Mouse (Mus musculus): ENCODE results near the gene Pom121l2. TPM values are rescaled to one million over a fixed set of nuclear protein-coding genes. Genes with fewer than 3 reads are reported as not detected.

Pom121l2 gene
- total RNA-seq, 1 experiment from 2014 or later, result not detected

DNA sequence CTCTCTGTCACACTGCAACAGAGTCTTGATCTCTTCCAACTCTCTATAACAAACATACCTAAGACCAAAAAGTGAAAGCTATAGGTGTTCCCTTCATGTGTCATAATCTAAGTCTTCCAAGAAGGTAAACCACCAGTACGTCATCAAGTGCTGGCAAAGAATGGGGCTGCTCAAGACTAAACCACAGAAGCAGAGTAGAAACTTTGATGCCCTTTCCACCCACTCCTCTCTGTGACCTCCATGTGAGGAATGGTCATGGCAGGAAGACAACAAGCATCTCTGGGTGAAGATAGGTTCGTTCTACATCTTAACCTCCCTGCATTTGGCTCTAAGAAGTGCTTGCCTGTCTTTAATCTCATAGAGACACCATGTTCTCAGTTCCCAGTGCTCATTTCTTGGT is 3.5 kb downstream of the Pom121l2 start:
- ATAC-seq (ENCODE audit: extremely low read depth, insufficient number of reproducible peaks, low FRiP score, poor library complexity, severe bottlenecking), result no peak

DNA sequence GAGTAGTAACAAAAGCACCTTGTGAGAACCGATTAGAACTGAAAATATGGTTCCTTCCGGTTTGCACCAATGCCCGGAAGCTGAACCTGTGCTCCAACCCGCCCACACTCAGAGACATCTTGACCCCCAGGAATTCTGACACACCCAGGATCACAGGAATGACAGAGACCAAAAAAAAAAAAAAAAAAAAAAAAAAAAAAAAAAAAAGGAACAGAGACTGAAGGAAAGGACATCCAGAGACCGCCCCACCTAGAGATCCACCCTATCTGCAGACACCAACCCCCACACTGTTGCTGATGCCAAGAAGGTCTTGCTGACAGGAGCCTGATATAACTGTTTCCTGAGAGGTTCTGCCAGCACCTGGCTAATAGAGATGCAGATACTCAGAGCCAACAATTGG is 11.6 kb downstream of the Pom121l2 start:
- no peak for ATAC-seq (ENCODE audit: extremely low read depth, insufficient number of reproducible peaks, low FRiP score, poor library complexity, severe bottlenecking)

DNA sequence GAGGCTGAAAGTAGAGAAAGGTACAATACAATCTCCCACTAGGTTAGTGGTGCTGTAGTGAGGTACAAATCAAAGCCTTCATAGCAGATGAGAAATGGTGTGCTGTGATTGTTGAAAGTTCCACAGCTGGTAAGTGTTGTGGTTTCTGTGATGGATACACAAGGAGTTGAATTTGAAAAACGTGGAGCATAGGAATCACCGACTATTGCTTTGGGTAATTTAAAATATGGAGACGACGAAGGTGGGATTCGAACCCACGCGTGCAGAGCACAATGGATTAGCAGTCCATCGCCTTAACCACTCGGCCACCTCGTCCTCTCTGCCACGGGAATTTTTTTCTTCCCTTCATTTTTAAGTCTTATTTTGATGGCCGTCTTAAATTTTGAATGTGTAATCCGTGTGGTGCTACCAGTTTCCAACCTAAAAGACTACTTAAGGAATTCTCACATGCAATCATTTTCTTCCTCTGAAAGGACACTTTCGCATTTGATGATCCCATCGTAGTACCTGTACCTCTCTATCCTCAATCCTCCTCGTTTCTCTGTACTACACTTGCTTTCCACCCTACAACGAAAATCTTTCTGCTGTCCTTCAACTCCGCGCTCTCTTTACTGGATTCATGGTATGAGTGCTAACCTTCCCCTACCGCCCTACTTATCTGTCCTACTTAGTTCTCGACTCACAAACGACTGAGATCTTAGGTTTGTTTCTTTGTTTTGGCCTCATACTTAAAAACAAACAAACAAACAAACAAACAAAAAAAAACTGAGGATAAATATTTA is 13.2 kb downstream of the Pom121l2 start:
- no peak for ATAC-seq (ENCODE audit: extremely low read depth, insufficient number of reproducible peaks, low FRiP score, poor library complexity, severe bottlenecking)

DNA sequence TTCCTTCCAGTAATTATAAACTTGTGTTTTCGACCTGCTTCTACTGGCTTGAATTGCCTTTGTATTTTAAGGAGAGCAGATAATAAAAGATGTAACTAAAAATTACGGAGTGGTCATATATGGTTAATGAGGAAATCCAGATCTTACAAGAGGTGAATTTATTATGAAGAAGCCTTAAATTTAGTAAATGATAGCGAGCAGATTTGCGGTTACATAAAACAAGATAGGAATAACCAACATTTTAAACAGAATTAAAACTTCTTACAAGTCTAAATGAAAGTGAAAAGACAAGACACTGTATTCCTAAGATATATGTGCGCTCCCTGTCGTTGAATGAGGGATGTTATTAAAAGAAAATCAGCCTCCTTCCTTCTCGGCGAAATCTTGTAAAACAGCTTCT is 13.9 kb downstream of the Pom121l2 start:
- no peak for ATAC-seq (ENCODE audit: extremely low read depth, insufficient number of reproducible peaks, low FRiP score, poor library complexity, severe bottlenecking)

DNA sequence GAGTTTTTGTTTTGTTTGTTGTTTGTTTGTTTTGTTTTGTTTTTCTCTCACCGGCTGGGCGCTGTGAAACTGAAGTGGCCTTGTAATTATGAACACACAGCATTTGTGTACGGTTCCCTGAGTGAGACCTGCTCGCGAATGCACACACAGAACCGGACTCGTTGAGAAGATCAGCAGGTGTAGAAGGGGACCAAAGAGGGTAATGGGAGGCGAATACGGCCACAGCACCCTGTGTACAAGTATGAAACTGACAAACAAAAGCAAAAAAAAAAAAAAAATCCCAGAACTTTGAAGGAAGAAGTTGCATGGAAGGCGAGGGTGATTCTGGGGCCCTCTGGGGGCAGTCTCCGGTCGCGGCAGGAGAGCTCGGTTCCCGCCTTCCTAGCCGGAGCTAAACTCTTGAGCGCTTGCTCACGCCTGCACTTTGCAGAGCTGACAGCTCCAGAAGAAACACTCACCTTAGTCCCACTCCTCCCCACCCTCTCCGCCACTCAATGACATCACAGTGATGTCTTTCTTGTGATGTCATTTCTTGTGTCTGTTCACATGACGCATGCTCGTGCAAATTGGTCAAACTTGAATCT is 14.4 kb downstream of the Pom121l2 start:
- ATAC-seq (ENCODE audit: extremely low read depth, insufficient number of reproducible peaks, low FRiP score, poor library complexity, severe bottlenecking), result peak; percentile 58; the same call in 1 of the 2 replicates

DNA sequence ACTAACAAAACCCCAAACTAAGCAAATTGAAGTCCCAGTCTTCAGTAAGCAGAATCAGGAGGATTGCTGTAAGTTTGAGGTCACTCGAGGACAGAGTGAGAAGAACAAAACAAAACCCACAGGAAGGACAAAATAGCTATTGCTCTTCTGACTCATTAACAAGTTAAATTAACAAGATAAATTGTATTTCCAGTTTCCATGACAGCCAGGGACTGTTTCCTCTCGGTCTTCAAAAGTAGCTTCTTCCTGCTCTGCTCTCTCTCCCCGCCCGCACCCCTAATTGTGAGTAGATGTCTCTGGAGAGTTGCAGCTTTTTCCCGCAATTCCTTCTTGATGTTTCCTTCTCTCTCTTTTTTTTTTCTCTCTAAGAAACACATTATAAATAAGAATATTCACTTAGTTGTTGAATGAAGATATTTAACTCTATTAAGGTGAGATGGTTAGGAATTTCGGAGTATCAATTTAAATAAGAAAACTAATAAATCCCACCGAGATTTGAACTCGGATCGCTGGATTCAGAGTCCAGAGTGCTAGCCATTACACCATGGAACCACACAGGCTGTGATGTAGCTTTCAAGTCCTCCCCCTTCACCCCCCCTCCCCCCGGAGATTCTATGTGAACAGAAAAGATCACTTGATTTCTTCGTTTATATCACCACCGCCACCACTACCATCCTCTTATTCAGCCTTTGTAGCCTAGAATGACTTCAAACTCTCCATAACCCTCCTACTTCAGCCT is 15.3 kb downstream of the Pom121l2 start:
- ATAC-seq (ENCODE audit: extremely low read depth, insufficient number of reproducible peaks, low FRiP score, poor library complexity, severe bottlenecking), result no peak

DNA sequence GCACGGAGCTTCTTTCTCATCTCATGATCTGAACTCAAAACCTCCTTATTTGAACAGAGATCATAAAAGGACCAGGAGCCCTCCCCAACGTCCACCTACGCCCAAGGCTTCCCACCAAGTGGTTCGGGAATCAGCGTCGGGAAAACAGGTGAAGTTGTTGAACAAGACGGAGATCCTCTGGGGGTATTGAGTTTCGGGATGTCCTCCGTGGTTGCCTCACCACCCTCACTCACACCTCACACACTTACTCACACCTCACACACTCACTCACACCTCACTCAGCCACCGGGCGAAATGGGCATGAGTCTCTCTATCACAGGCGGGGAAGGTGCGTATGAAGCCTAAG is 15.8 kb downstream of the Pom121l2 start:
- no peak for ATAC-seq (ENCODE audit: extremely low read depth, insufficient number of reproducible peaks, low FRiP score, poor library complexity, severe bottlenecking)

DNA sequence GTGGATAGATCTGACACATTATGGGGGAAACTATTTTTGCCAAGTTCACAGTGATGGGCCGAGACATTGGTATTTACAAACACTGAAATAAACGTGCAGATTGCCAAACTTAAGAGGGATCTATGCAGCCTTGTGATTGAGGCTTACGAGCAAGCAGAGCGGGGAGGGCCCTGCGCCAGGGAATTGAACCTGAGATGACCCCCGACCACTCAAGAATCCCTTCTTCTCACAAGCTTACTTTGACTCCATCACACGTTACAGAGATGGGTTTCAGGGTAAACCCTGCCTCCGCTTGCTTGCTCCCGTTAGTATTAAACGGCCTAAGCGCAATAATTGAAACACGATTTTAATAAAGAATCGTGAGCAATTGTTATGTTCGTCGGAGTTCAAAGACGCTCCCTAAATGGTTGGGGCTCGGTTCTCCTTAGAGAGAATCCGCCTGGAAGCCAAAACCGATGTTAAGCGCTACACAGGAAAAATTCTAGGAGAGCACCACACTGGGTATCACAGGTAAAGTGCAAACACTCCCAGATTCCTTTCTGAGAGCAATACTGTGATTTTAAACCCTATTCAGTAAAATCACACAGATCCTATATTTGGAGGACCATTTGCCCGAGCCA is 16.3 kb downstream of the Pom121l2 start:
- no peak for ATAC-seq (ENCODE audit: extremely low read depth, insufficient number of reproducible peaks, low FRiP score, poor library complexity, severe bottlenecking)

DNA sequence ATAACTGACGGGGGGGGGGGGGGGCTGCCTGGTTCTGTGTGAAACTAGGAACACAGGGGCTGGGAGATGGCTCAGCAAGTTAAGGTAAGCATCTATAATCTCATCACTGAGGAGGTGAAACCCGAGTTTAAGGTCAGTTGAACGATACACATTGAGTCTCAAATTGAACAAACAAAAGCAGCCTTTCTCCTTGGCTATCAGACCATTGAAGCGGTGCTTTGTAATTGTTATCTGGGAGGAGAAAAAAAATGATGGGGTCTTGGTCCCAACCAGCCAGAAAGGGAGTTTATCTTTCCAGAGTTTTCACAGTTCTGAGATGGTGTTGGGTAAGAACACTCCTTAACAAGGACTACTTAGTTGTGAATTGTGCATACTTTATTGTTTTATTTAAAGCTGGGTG is 16.8 kb downstream of the Pom121l2 start:
- no peak for ATAC-seq (ENCODE audit: extremely low read depth, insufficient number of reproducible peaks, low FRiP score, poor library complexity, severe bottlenecking)

DNA sequence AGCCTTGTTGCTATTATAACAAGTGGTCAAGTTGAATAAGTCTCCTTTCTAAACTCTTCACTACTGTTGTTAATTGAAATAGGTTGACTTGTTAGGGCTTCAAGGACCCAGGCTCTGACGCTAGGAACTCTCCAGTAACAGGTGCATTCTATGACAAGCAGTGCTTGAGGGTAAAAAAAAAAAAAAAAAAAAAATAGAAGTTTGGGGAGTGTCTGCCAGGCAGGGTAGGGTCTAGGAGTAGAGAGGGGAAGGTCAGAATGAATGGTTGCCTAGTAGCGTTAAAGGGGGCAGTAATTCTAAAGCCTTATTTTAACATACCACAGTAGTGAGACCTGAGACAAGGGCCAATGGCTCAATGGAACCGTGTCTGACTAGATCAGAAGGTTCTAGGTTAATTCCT is 17.4 kb downstream of the Pom121l2 start:
- no peak for ATAC-seq (ENCODE audit: extremely low read depth, insufficient number of reproducible peaks, low FRiP score, poor library complexity, severe bottlenecking)

DNA sequence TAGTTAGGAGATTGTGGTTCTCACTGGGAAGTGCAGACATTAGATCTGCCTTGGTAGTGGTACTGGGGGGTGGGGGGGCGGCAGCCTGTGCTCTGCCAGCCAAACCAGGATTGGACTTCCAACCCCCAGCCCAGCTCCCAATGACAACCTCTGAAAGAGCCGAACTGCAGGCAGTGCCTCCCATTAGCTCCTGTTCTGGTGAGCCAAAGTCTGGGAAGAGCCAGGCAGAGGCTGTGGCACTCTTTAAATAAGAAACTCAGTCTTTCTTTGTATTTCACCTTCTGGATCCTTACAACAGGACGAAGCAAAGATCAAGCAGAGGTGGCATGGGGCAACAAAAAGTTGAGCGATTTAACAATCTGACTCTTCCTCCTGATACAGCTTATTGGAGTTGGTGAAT is 18.2 kb downstream of the Pom121l2 start:
- no peak for ATAC-seq (ENCODE audit: extremely low read depth, insufficient number of reproducible peaks, low FRiP score, poor library complexity, severe bottlenecking)

DNA sequence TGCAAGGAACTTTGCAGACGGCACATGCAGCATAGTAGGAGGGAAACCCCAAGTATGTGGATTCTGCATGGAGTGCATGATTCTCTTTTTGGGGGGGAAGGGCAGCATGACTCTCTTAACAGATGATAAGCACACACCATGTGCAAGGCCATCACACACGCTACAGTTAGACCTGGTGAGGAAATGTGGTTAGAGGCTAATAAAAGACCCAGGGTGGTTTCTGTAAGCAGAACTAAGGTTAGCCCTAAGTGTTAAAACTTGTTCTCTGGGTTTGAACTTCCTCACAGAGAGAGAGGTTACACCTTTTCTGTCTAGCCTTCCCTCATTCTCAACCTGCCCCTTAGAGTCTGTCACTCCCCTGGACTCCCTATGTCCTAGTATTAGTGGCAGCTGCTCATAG is 20.4 kb downstream of the Pom121l2 start:
- no peak for ATAC-seq (ENCODE audit: extremely low read depth, insufficient number of reproducible peaks, low FRiP score, poor library complexity, severe bottlenecking)

DNA sequence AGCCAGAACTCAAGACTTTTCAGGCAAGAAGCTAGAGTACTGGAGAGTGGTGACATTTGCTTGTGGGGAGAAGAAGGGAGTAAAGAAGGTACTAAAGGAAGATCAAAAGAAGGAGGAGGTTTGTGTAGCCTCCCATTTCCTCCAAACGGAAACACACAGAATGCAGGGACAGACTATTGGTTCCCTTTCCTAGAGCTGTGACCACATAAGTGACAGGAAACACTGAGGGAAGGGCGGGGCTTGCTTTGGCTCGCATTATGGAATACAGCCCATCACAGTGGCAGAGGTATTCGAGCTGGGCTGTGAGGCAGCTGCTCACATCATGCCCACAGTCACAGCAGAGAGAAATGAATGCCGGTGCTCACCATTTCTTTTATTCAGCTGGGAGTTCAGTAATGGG is 20.8 kb downstream of the Pom121l2 start:
- ATAC-seq (ENCODE audit: extremely low read depth, insufficient number of reproducible peaks, low FRiP score, poor library complexity, severe bottlenecking), result no peak

DNA sequence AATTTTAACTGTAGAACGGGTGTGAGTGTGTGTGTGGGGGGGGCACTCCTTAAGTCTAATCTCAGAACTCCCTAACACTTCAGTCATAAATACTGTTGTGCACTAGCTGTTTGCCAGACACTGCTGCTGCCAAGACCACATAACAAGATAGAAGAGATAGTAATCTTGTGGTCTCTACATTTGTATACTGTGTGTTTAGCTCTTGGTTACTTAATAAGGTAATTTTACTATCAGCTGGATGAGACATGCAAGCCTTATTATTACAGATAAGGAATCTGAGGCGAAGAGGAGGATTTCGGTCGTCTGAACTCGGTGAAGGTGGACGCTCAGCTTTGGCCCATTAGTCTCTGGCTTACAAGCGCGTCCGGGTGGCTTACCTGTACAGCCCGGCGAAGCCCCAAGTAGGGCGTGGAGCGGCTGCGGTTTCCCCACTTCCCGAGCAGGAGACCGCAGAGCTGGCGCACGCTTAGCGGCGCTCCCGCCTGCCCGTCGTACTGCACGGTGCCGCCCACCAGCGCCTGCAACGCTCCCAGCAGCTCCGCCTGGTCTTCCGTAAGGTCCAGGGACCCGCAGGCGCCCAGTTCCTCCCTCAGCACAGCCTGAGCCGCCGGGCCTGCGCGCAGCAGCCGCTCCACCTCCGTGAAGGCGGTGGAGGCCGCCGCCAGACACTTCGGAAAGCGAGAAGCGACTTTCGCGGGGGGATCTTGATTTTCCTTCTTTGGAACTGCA is 24.8 kb downstream of the Pom121l2 start:
- ATAC-seq (ENCODE audit: extremely low read depth, insufficient number of reproducible peaks, low FRiP score, poor library complexity, severe bottlenecking), result peak; percentile 25; the same call in 1 of the 2 replicates

DNA sequence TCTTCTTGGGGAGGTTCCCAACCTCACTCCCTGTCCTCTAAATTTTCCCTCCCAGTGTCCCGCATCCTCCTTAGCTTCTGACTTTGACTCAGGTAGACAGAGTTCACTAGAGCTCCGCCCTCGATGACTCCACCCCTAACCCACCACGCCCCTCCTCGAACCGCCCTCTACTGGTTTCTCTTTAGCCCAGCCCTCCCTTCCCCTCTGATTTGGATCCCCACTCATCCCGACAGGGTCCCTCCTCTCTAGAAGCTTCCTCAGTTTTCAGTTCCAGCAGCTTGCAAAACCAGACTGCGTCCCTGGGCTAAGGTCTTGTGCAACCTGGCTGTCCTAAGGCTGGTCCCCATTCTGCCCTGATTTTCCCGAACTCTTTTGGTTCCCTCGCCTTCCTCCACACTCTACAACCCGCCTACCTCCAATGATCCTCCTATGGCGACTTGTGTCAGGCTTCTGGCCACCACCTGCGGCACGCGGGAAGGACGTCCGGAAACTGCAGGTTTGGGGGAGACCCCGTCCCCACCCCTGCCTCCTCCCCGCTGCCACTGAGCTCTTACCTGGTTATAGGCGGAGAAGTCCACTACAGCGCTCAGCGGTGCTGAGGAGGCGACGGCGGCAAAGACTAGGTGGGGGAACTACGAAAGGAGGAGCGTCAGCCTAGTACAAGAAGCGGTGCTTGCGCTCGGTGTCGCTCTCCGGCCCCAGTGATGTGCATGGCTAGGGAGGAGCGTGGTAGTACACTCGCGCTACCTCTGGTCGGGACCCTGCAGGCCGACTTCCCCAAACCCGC is 25.5 kb downstream of the Pom121l2 start:
- ATAC-seq (ENCODE audit: extremely low read depth, insufficient number of reproducible peaks, low FRiP score, poor library complexity, severe bottlenecking), result peak; percentile 65

DNA sequence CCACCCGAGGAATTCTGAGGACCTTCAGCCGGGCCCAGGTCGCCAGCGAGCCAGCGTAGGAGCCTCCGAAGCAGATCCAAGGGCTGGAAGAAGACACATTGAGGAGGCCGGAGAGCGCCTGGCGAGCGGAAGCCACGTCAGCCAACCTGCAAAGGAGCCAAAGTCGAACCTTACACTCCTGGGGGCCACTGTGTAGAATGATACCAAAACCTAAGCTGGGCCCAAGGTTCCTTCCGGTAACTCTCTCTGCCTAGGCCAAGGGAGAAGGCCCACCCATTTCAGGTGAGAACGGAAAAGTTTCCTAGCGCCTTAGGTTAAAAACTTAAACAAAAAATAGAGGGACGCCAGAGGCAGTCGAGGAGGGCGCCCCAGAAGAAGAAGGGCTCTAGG is 26.1 kb downstream of the Pom121l2 start:
- no peak for ATAC-seq (ENCODE audit: extremely low read depth, insufficient number of reproducible peaks, low FRiP score, poor library complexity, severe bottlenecking)

DNA sequence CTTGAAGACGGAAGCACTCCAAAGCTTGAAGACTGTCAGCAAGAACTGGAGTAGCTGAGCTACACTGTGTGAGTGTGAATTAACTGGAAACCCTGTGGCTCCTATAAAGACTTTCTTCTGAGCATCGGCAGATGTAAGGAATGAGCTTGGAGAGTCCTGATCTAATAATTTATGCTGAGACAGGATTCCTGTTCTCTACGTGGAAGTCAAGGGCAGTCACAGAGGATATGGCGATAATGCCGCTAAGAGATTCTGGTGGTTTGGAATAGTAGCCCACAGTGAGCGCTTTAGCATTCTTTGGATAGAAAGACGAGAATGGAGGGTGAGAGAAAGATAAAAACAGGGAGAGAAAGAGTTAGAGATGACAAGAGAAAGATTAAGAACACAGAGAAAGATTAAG is 26.9 kb downstream of the Pom121l2 start:
- no peak for ATAC-seq (ENCODE audit: extremely low read depth, insufficient number of reproducible peaks, low FRiP score, poor library complexity, severe bottlenecking)

DNA sequence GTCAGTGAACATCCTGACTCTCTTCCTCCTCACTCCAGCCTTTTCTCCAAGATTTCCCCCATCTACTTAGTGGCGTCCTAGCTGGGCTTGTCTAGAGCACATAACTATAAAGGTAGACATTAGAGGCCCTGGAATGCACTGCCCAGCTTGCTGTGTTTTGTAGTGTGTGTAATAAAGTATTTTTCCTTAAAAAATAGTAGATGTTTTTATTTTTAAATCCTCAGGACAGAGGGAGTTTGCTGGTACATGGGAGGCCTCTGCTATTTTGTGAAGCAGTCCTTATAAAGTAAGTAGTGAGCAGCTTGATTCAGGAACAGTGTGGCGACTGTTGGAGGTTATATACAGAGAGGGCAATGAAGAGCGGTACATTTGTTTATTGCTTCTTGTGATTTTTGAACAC is 27.7 kb downstream of the Pom121l2 start:
- no peak for ATAC-seq (ENCODE audit: extremely low read depth, insufficient number of reproducible peaks, low FRiP score, poor library complexity, severe bottlenecking)
